Mouse (Mus musculus): ENCODE measurements around the gene Rimklb. TPM values are rescaled to one million over a fixed set of nuclear protein-coding genes. Genes with fewer than 3 reads are reported as not detected.
"Not testable (repeated sequence)": the region's sequence is repeated elsewhere in the genome, so short reads cannot be mapped to it uniquely, and the experiment has no call there.

Rimklb gene
- polyA plus RNA-seq, 1 experiment from 2014 or later: 7.3 TPM

- under 1% methylated on average over 16 of the region's 16 CpGs for WGBS
- ATAC-seq (ENCODE audit: insufficient read depth, low FRiP score): peak; percentile 90
- no peaks in the 10 kb centered on the region for H3K27me3 ChIP-seq (ENCODE audit: control insufficient read depth, insufficient read depth, low read length)
- H3K9me3 ChIP-seq (replicated peaks; ENCODE audit: control insufficient read depth, low read length): no peaks in the 10 kb centered on the region
- H3K4me3 ChIP-seq (replicated peaks; ENCODE audit: low read length): peak overlapping the region; percentile 49
- peaks cover 23% of the 10 kb centered on the region for H3K4me1 ChIP-seq (ENCODE audit: control insufficient read depth, insufficient read depth, low read length)
- H3K27ac ChIP-seq (ENCODE audit: low read length): peak overlapping the region; percentile 58; the same call in 1 of the 2 replicates
- H3K9ac ChIP-seq (ENCODE audit: low read length): peak overlapping the region; percentile 65
- no peaks in the 10 kb centered on the region for H3K36me3 ChIP-seq (ENCODE audit: control insufficient read depth, insufficient read depth, low read length)
- H3K4me2 ChIP-seq (ENCODE audit: low read depth, low read length): peak overlapping the region; percentile 74
These were observed 7.0 kb downstream of the Rimklb start for GRCm38 (mm10) chr6:122491557-122491956.

GRCm38 (mm10) chr6:122490929-122491512 is 7.5 kb downstream of the Rimklb start:
- ATAC-seq (ENCODE audit: insufficient read depth, low FRiP score): no peak
- Histone ChIP-seq H3K9me3 (replicated peaks; ENCODE audit: control insufficient read depth, low read length) (no peaks in the 10 kb centered on the region), H3K4me3 (replicated peaks; ENCODE audit: low read length) (peak overlapping the region; percentile 49), H3K9ac (ENCODE audit: low read length) (peak overlapping the region; percentile 65), H3K4me2 (ENCODE audit: low read depth, low read length) (peak overlapping the region; percentile 74), H3K4me1 (ENCODE audit: control insufficient read depth, insufficient read depth, low read length) (peaks cover 20% of the 10 kb centered on the region), H3K27ac (ENCODE audit: low read length) (peak overlapping the region; percentile 58; the same call in 1 of the 2 replicates), H3K27me3 (ENCODE audit: control insufficient read depth, insufficient read depth, low read length) (no peaks in the 10 kb centered on the region), H3K36me3 (ENCODE audit: control insufficient read depth, insufficient read depth, low read length) (no peaks in the 10 kb centered on the region)
- 19% methylated on average over 15 of the region's 15 CpGs for WGBS

DNA sequence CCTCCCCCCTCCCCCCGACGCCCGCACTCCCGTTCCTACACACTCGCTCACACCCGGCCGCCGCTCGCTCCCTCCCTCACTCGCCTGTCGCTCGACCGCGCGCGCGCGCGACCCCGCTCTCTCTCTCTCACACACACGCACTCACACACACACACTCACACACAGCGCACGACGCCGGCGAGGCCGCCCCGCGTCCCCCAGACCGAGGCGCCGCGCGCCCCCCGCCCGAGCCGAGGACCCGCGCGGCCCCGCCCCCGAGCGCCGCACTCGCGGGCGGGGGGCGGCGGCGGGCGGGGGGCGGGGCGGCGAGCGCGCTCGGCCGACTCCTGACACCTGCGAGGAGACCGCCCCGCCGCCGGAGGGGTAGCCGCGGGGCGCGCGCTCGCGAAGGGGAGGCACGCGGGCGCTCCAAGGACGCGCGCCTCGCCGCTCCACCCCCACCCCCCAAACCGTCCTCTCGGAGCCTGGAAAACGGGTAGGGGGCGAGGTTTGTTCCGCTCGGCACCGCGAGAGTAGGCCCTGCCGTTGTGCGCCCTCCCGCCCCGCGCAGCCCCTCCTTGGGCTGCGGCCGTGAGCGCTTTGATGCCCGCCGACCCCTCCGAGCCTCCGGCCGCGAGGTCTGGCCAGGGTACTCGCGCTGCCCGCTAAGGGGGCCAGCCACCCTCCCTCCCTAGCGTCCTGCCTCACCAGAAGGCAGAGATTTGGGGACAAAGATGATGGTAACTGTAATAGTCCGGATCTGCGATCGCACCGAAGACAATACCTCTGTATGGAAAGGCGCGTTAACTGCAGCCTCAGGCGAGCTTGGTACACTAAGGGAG is 12.1 kb downstream of the Rimklb start:
- peak; percentile 82 for ATAC-seq (ENCODE audit: insufficient read depth, low FRiP score)
- H3K27me3 ChIP-seq (ENCODE audit: control insufficient read depth, insufficient read depth, low read length): no peaks in the 10 kb centered on the region
- H3K36me3 ChIP-seq (ENCODE audit: control insufficient read depth, insufficient read depth, low read length): no peaks in the 10 kb centered on the region
- H3K9me3 ChIP-seq (replicated peaks; ENCODE audit: control insufficient read depth, low read length): no peaks in the 10 kb centered on the region
- 0 out of 2 replicates have a peak, but pooled peaks cover 7% of the 10 kb centered on the region for H3K4me1 ChIP-seq (ENCODE audit: control insufficient read depth, insufficient read depth, low read length)
- H3K27ac ChIP-seq (ENCODE audit: low read length): no peak overlapping the region
- H3K9ac ChIP-seq (ENCODE audit: low read length): peak overlapping the region; percentile 78
- WGBS: 1% methylated on average over 77 of the region's 111 CpGs
- peak overlapping the region; percentile 72 for H3K4me3 ChIP-seq (replicated peaks; ENCODE audit: low read length)
- peak overlapping the region; percentile 88 for H3K4me2 ChIP-seq (ENCODE audit: low read depth, low read length)

DNA sequence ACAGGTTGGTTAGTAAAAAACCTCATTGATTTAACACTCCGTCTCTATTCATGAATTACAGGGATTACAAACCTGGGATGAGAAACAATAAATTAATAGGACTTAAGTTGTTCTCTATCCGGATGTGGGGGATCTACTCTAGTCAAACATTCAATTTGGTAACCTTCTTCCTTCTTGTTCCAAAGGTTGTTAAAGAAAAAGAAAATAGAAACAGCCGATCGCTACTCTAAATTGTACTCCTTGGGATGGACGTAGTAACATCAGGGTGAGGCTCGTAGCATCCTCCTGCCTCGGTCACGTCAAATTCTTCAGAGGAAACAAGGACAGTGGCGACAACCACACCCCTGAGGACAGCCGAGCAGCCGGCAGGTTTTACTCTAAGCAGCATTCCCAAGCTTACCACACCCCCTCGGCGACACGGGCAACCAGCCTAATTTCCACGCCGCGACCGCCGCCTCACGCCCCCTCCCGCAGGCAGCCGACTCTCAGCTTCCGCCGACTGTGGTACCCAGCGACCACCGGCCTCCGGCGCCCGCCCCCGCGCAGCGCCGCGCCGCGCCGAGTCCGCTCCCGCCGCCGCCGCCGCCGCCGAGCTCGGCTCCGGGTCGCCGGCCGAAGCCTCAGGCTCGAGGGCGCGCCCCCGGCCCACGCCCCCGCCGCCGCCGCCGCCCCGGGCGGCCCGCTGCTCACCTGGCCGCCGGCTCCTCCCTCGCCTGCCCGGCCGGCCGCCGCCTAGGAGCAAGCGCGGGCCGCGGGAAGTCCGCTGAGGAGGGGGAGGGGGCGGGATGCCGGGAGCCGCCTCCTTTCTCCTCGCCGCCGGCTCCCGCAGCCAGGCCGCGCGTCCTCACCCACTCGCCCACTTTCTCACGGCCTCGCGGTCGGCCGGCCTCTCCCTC is 12.9 kb downstream of the Rimklb start:
- Histone ChIP-seq H3K4me2 (ENCODE audit: low read depth, low read length) (peak overlapping the region; percentile 88), H3K4me3 (replicated peaks; ENCODE audit: low read length) (peak overlapping the region; percentile 72), H3K36me3 (ENCODE audit: control insufficient read depth, insufficient read depth, low read length) (no peaks in the 10 kb centered on the region), H3K4me1 (ENCODE audit: control insufficient read depth, insufficient read depth, low read length) (no peaks in the 10 kb centered on the region), H3K9ac (ENCODE audit: low read length) (peak overlapping the region; percentile 78), H3K27ac (ENCODE audit: low read length) (no peak overlapping the region), H3K27me3 (ENCODE audit: control insufficient read depth, insufficient read depth, low read length) (no peaks in the 10 kb centered on the region), H3K9me3 (replicated peaks; ENCODE audit: control insufficient read depth, low read length) (no peaks in the 10 kb centered on the region)
- 2% methylated on average over 58 of the region's 91 CpGs for WGBS
- ATAC-seq (ENCODE audit: insufficient read depth, low FRiP score): peak; percentile 68

GRCm38 (mm10) chr6:122478062-122478461 is 20.5 kb downstream of the Rimklb start:
- Histone ChIP-seq H3K27me3 (ENCODE audit: control insufficient read depth, insufficient read depth, low read length) (no peaks in the 10 kb centered on the region), H3K36me3 (ENCODE audit: control insufficient read depth, insufficient read depth, low read length) (no peaks in the 10 kb centered on the region), H3K9ac (ENCODE audit: low read length) (no peak overlapping the region), H3K27ac (ENCODE audit: low read length) (no peak overlapping the region), H3K4me3 (replicated peaks; ENCODE audit: low read length) (no peak overlapping the region), H3K4me1 (ENCODE audit: control insufficient read depth, insufficient read depth, low read length) (no peaks in the 10 kb centered on the region), H3K4me2 (ENCODE audit: low read depth, low read length) (no peak overlapping the region), H3K9me3 (replicated peaks; ENCODE audit: control insufficient read depth, low read length) (no peaks in the 10 kb centered on the region)
- 63% methylated on average over 3 of the region's 3 CpGs for WGBS
- peak; percentile 56; the same call in 1 of the 2 replicates for ATAC-seq (ENCODE audit: insufficient read depth, low FRiP score)

- not testable (repeated sequence) for ATAC-seq (ENCODE audit: insufficient read depth, low FRiP score)
- WGBS: 80% methylated on average over 3 of the region's 3 CpGs
These were observed 27.1 kb downstream of the Rimklb start for GRCm38 (mm10) chr6:122471461-122471860.

GRCm38 (mm10) chr6:122470240-122470639 is 28.3 kb downstream of the Rimklb start:
- no peaks in the 10 kb centered on the region for H3K36me3 ChIP-seq (ENCODE audit: control insufficient read depth, insufficient read depth, low read length)
- H3K9me3 ChIP-seq (replicated peaks; ENCODE audit: control insufficient read depth, low read length): no peaks in the 10 kb centered on the region
- H3K27me3 ChIP-seq (ENCODE audit: control insufficient read depth, insufficient read depth, low read length): no peaks in the 10 kb centered on the region
- 93% methylated on average over 2 of the region's 2 CpGs for WGBS
- H3K27ac ChIP-seq (ENCODE audit: low read length): no peak overlapping the region
- no peak overlapping the region for H3K9ac ChIP-seq (ENCODE audit: low read length)
- H3K4me3 ChIP-seq (replicated peaks; ENCODE audit: low read length): no peak overlapping the region
- no peak overlapping the region for H3K4me2 ChIP-seq (ENCODE audit: low read depth, low read length)
- ATAC-seq (ENCODE audit: insufficient read depth, low FRiP score): no peak
- H3K4me1 ChIP-seq (ENCODE audit: control insufficient read depth, insufficient read depth, low read length): no peaks in the 10 kb centered on the region

More at GRCm38 (mm10) chr6:122471461-122471860, 27.1 kb downstream of the Rimklb start:
- H3K4me3 ChIP-seq (replicated peaks; ENCODE audit: low read length); H3K27ac ChIP-seq (ENCODE audit: low read length); H3K36me3 ChIP-seq (ENCODE audit: control insufficient read depth, insufficient read depth, low read length); H3K9me3 ChIP-seq (replicated peaks; ENCODE audit: control insufficient read depth, low read length); H3K4me1 ChIP-seq (ENCODE audit: control insufficient read depth, insufficient read depth, low read length); H3K4me2 ChIP-seq (ENCODE audit: low read depth, low read length); H3K9ac ChIP-seq (ENCODE audit: low read length); H3K27me3 ChIP-seq (ENCODE audit: control insufficient read depth, insufficient read depth, low read length): not testable (repeated sequence)

DNA sequence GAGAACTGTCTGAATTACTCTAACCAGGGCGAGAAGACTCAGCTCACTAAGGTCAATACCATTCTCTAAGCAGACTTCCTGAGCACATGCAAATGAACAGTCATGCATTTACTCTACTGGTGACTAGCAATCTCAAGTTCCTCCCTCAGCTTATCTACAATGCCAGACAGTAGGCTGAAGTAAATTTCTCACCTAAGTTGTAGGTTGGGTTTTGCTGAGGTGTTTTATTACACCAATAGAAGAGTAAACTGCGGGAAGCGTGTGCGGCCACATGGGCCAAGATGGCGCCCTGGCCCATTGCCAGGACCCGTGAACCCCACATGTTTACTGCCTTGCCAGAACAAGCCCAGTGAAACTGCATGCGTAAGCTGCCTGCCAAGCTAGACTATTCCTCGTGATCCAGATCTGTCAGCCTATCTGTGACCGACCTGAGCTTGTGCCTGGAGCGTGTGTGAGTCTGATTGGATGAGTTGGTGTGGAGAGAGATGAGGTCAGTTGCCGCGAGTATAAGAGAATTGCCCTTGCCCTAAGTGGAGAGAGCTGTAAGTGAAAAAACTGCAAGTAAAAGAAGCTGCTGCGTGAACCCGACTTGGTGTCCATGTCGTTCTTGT is 29.4 kb downstream of the Rimklb start:
- no peak for ATAC-seq (ENCODE audit: insufficient read depth, low FRiP score)

More for the DNA sequence above, 29.4 kb downstream of the Rimklb start:
- H3K36me3 ChIP-seq (ENCODE audit: control insufficient read depth, insufficient read depth, low read length): no peaks in the 10 kb centered on the region
- H3K4me3 ChIP-seq (replicated peaks; ENCODE audit: low read length): no peak overlapping the region
- no peak overlapping the region for H3K4me2 ChIP-seq (ENCODE audit: low read depth, low read length)
- WGBS: 92% methylated on average over 15 of the region's 15 CpGs
- no peak overlapping the region for H3K27ac ChIP-seq (ENCODE audit: low read length)
- H3K27me3 ChIP-seq (ENCODE audit: control insufficient read depth, insufficient read depth, low read length): no peaks in the 10 kb centered on the region
- no peaks in the 10 kb centered on the region for H3K9me3 ChIP-seq (replicated peaks; ENCODE audit: control insufficient read depth, low read length)
- H3K9ac ChIP-seq (ENCODE audit: low read length): no peak overlapping the region
- no peaks in the 10 kb centered on the region for H3K4me1 ChIP-seq (ENCODE audit: control insufficient read depth, insufficient read depth, low read length)
